In the genomic region with DNA sequence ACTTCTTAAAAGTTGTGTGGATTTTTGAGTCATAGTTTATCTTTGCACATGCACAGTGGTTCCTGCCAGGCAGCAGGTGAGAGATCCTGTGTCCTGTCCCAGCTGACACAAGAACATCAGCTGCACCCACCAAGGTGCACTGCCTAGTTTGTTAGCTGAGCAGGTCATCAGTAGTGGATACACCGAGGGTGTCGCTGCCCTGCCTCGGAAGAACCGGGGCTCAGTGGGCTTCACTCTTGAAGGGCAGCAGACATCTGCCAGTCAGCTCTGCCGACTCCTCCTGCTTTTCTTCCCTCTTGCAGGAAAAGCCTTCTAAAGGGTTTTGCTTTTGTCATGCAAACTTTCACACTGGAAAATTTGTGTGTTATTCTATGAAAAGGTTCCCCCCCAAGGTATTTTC, we compare ENCODE assay signal across 10 mouse cellular contexts.
"Had no signal": no experiment of that assay in that cellular context is flagged by ENCODE, and none has a peak within 500 bp of the region (broad histone marks: within the 10 kb centered on the region; RNA-seq: fewer than 3 reads in every experiment).

No protein-coding gene starts in this region.

- H3K36me3 ChIP-seq: limb, embryonic 10.5 days; liver, embryonic 15.5 days; midbrain, embryonic 15.5 days; neural tube, embryonic 12.5 days had no signal

- H3K27me3 ChIP-seq: liver, embryonic 15.5 days; midbrain, embryonic 15.5 days; neural tube, embryonic 12.5 days had no signal

- H3K27ac ChIP-seq: left cerebral cortex, adult 2 months; limb, embryonic 10.5 days; liver, embryonic 15.5 days; midbrain, embryonic 15.5 days; neural tube, embryonic 12.5 days; stomach, postnatal 0 days had no signal

- DNase-seq: kidney, postnatal 25 days; lung, adult 2 months; thymus, postnatal 4 days had no signal

- H3K9me3 ChIP-seq: limb, embryonic 10.5 days; liver, embryonic 15.5 days; midbrain, embryonic 15.5 days; neural tube, embryonic 12.5 days had no signal

- ATAC-seq: lung, postnatal 0 days; midbrain, embryonic 15.5 days had no signal

- H3K9ac ChIP-seq: liver, embryonic 15.5 days; midbrain, embryonic 15.5 days; neural tube, embryonic 12.5 days had no signal

- H3K4me3 ChIP-seq: left cerebral cortex, adult 2 months; limb, embryonic 10.5 days; liver, embryonic 15.5 days; midbrain, embryonic 15.5 days; neural tube, embryonic 12.5 days had no signal
